Mouse (Mus musculus): ENCODE results near the gene Chat.

- TF ChIP-seq CTCF (IDR thresholded peaks at IDR 0.05; ENCODE audit: low read depth, low read length) (no peak), POLR2A (IDR thresholded peaks at IDR 0.05; ENCODE audit: borderline replicate concordance, low read depth, low read length) (no peak)
Observed at GRCm38 (mm10) chr14:32380099-32380480, 85.7 kb downstream of the Chat start.

All from bone marrow macrophage, adult 2 months (primary cell).